Mouse (Mus musculus): ENCODE measurements around the gene Rnf150. TPM values are rescaled to one million over a fixed set of nuclear protein-coding genes. Genes with fewer than 3 reads are reported as not detected.

Gene Rnf150
- total RNA-seq, 2 experiments from 2014 or later, result 48.5 to 48.8 TPM

GRCm38 (mm10) chr8:82917540-82918316, 54.6 kb downstream of the Rnf150 start:
- intact Hi-C loops (cut with DNase I), result no loop called here
- DNase-seq (ENCODE audit: extremely low spot score in 1 of 2, low spot score in 2 of 2), result no peak
- Histone ChIP-seq H3K4me3 (no peak overlapping the region), H3K27ac (no peak overlapping the region)
- TF ChIP-seq CTCF (IDR thresholded peaks at IDR 0.05), result no peak

GRCm38 (mm10) chr8:82919676-82920075, 56.5 kb downstream of the Rnf150 start:
- Histone ChIP-seq H3K27ac (no peak overlapping the region), H3K4me3 (no peak overlapping the region)
- intact Hi-C loops (cut with DNase I), result no loop called here
- TF ChIP-seq CTCF (IDR thresholded peaks at IDR 0.05), result no peak
- no peak for DNase-seq (ENCODE audit: extremely low spot score in 1 of 2, low spot score in 2 of 2)

- DNase-seq (ENCODE audit: extremely low spot score in 1 of 2, low spot score in 2 of 2), result no peak
- intact Hi-C loops (cut with DNase I), result no loop called here
- no peak for TF ChIP-seq CTCF (IDR thresholded peaks at IDR 0.05)
- no peak overlapping the region for H3K4me3 ChIP-seq
- no peak overlapping the region for H3K27ac ChIP-seq
These were observed 57.0 kb downstream of the Rnf150 start for GRCm38 (mm10) chr8:82920124-82920523.

GRCm38 (mm10) chr8:82925286-82925685, 62.1 kb downstream of the Rnf150 start:
- DNase-seq (ENCODE audit: extremely low spot score in 1 of 2, low spot score in 2 of 2), result no peak
- TF ChIP-seq CTCF (IDR thresholded peaks at IDR 0.05), result no peak
- Histone ChIP-seq H3K27ac (no peak overlapping the region), H3K4me3 (no peak overlapping the region)
- intact Hi-C loops (cut with DNase I), result no loop called here

- H3K4me3 ChIP-seq, result no peak overlapping the region
- TF ChIP-seq CTCF (IDR thresholded peaks at IDR 0.05), result no peak
- no peak for DNase-seq (ENCODE audit: extremely low spot score in 1 of 2, low spot score in 2 of 2)
- no peak overlapping the region for H3K27ac ChIP-seq
- intact Hi-C loops (cut with DNase I), result no loop called here
These were observed 63.4 kb downstream of the Rnf150 start for GRCm38 (mm10) chr8:82926518-82926917.

GRCm38 (mm10) chr8:82931554-82931953, 68.4 kb downstream of the Rnf150 start:
- TF ChIP-seq CTCF (IDR thresholded peaks at IDR 0.05), result no peak
- H3K27ac ChIP-seq, result no peak overlapping the region
- intact Hi-C loops (cut with DNase I), result no loop called here
- no peak overlapping the region for H3K4me3 ChIP-seq
- DNase-seq (ENCODE audit: extremely low spot score in 1 of 2, low spot score in 2 of 2), result peak in 1 of 2 experiments; percentile 22

- H3K27ac ChIP-seq, result no peak overlapping the region
- intact Hi-C loops (cut with DNase I), result no loop called here
- no peak overlapping the region for H3K4me3 ChIP-seq
- no peak for TF ChIP-seq CTCF (IDR thresholded peaks at IDR 0.05)
- DNase-seq (ENCODE audit: extremely low spot score in 1 of 2, low spot score in 2 of 2), result no peak
These were observed 73.0 kb downstream of the Rnf150 start for GRCm38 (mm10) chr8:82936162-82936561.

- TF ChIP-seq CTCF (IDR thresholded peaks at IDR 0.05), result no peak
- intact Hi-C loops (cut with DNase I), result no loop called here
- Histone ChIP-seq H3K27ac (peak overlapping the region; percentile 7; the same call in 1 of the 2 replicates), H3K4me3 (no peak overlapping the region)
- DNase-seq (ENCODE audit: extremely low spot score in 1 of 2, low spot score in 2 of 2), result no peak
These were observed 73.7 kb downstream of the Rnf150 start for GRCm38 (mm10) chr8:82936866-82937265.

GRCm38 (mm10) chr8:82939912-82940311, 76.8 kb downstream of the Rnf150 start:
- TF ChIP-seq CTCF (IDR thresholded peaks at IDR 0.05), result no peak
- DNase-seq (ENCODE audit: extremely low spot score in 1 of 2, low spot score in 2 of 2), result no peak
- intact Hi-C loops (cut with DNase I), result no loop called here
- Histone ChIP-seq H3K4me3 (no peak overlapping the region), H3K27ac (peak overlapping the region; percentile 60)

- TF ChIP-seq CTCF (IDR thresholded peaks at IDR 0.05), result no peak
- Histone ChIP-seq H3K4me3 (no peak overlapping the region), H3K27ac (no peak overlapping the region)
- no peak for DNase-seq (ENCODE audit: extremely low spot score in 1 of 2, low spot score in 2 of 2)
- intact Hi-C loops (cut with DNase I), result no loop called here
These were observed 80.3 kb downstream of the Rnf150 start for GRCm38 (mm10) chr8:82943223-82944006.

- no peak overlapping the region for H3K4me3 ChIP-seq
- no peak overlapping the region; the same call in 1 of the 2 replicates for H3K27ac ChIP-seq
- intact Hi-C loops (cut with DNase I), result loop anchor here (5.0 kb wide), 1 partner anchor 74 kb away; no protein-coding TSS in a partner anchor
- DNase-seq (ENCODE audit: extremely low spot score in 1 of 2, low spot score in 2 of 2), result no peak
- TF ChIP-seq CTCF (IDR thresholded peaks at IDR 0.05), result no peak
These were observed 82.7 kb downstream of the Rnf150 start for GRCm38 (mm10) chr8:82945867-82946266.

- intact Hi-C loops (cut with DNase I), result loop anchor here (5.0 kb wide), 1 partner anchor 74 kb away; no protein-coding TSS in a partner anchor
- DNase-seq (ENCODE audit: extremely low spot score in 1 of 2, low spot score in 2 of 2), result no peak
- H3K4me3 ChIP-seq, result no peak overlapping the region
- H3K27ac ChIP-seq, result no peak overlapping the region
- TF ChIP-seq CTCF (IDR thresholded peaks at IDR 0.05), result no peak
These were observed 83.5 kb downstream of the Rnf150 start for GRCm38 (mm10) chr8:82946658-82947057.

All from left cerebral cortex, adult 2 months (tissue).